ENCODE assay signal across 19 mouse cellular contexts in genomic region chr16:10861408-10861807, GRCm38 (mm10). TPM values are rescaled to one million over a fixed set of nuclear protein-coding genes. Genes with fewer than 3 reads are reported as not detected.
DNase-seq lines count a peak whose midpoint lies in the region; ATAC-seq lines count a peak whose summit lies in the region.
"Had no signal": no experiment of that assay in that cellular context is flagged by ENCODE, and none has a peak within 500 bp of the region (broad histone marks: within the 10 kb centered on the region; RNA-seq: fewer than 3 reads in every experiment).

No protein-coding gene starts in this region.

- peak; percentile 68 to 90 for DNase-seq in adrenal gland, adult (ENCODE audit: inconsistent age in 2 of 2, low spot score in 1 of 2)
- no peak for DNase-seq in adrenal gland, adult 18-20 months (ENCODE audit: low spot score in 2 of 2)
- DNase-seq in heart, adult 8-10 months (ENCODE audit: low spot score): peak; percentile 57
- no peak for DNase-seq in heart, postnatal 4 days
- DNase-seq in adrenal gland, postnatal 10 days: peak; percentile 67
- DNase-seq in heart, postnatal 36 days: peak; percentile 53 to 55
- no peak for DNase-seq in kidney, adult 9 months
- DNase-seq: cerebellum, adult 11 months; embryo, embryonic 11 days; kidney, postnatal 14 days; right cerebral cortex, postnatal 14 days had no signal

- ATAC-seq in monocyte, adult 5-6 weeks (replicated peaks; ENCODE audit: insufficient number of reproducible peaks, low FRiP score, low TSS enrichment, poor library complexity, severe bottlenecking): no peak
- ATAC-seq: forebrain, embryonic 16.5 days; intestine, embryonic 15.5 days had no signal

- intact Hi-C loops in heart, postnatal 36 days (cut with DNase I): no loop called here

RNA-seq across cellular contexts. Expression of gene Rmi2, which starts 26.5 kb away (rescaled TPM):
- total RNA-seq in adrenal gland, adult 18-20 months (2021): under 1 TPM; 0.51 to 0.56 TPM
- total RNA-seq in heart, adult 8-10 months (2022): under 1 TPM; 0.29 to 0.41 (median 0.32) TPM
- 1 to 10 TPM; 5.1 to 5.5 TPM for total RNA-seq in heart, postnatal 4 days (2021)
- total RNA-seq in adrenal gland, postnatal 10 days (2021): 1 to 10 TPM; 1.6 to 1.8 TPM
- total RNA-seq in heart, postnatal 36 days (2021): under 1 TPM; 0.41 to 0.61 TPM
- total RNA-seq in monocyte, adult 5-6 weeks (2017): 0.58 TPM in 1 of 3 replicates, not detected in the others

RNA-seq across cellular contexts. Expression of gene Gm11172, which starts 48.7 kb away (rescaled TPM):
- not detected for total RNA-seq in adrenal gland, adult 18-20 months (2021)
- total RNA-seq in heart, adult 8-10 months (2022): not detected
- total RNA-seq in heart, postnatal 4 days (2021): not detected
- total RNA-seq in adrenal gland, postnatal 10 days (2021): not detected
- not detected for total RNA-seq in heart, postnatal 36 days (2021)
- total RNA-seq in monocyte, adult 5-6 weeks (2017): not detected in 3 replicates
- total RNA-seq: CH12.LX; gastrocnemius, postnatal 36 days; hematopoietic stem cell, adult 5-6 weeks; layer of hippocampus, postnatal 14 days; neutrophil, adult 5-6 weeks had no signal

RNA-seq across cellular contexts. Expression of gene Prm1, which starts 55.8 kb away (rescaled TPM):
- not detected for total RNA-seq in adrenal gland, adult 18-20 months (2021)
- total RNA-seq in heart, adult 8-10 months (2022): not detected
- total RNA-seq in heart, postnatal 4 days (2021): not detected
- not detected for total RNA-seq in adrenal gland, postnatal 10 days (2021)
- not detected for total RNA-seq in heart, postnatal 36 days (2021)
- 1.5 to 7.7 TPM in 2 of 3 replicates, not detected in the other for total RNA-seq in monocyte, adult 5-6 weeks (2017)
- total RNA-seq: CH12.LX; gastrocnemius, postnatal 36 days; hematopoietic stem cell, adult 5-6 weeks; layer of hippocampus, postnatal 14 days; neutrophil, adult 5-6 weeks had no signal

Comparison
In these comparisons a context has a peak if more than half of its experiments do, and no peak if none do; other contexts are left out.
1. DNase-seq: peak in adrenal gland, adult (2 of 2), heart, adult 8-10 months (single experiment), adrenal gland, postnatal 10 days (single experiment) and heart, postnatal 36 days (2 of 2); none in adrenal gland, adult 18-20 months (0 of 2), heart, postnatal 4 days (single experiment) and kidney, adult 9 months (single experiment).